Mouse (Mus musculus) common myeloid progenitor, adult 5-6 weeks (primary cell): ENCODE measurements around the gene Psma1. TPM values are rescaled to one million over a fixed set of nuclear protein-coding genes. Genes with fewer than 3 reads are reported as not detected.

Experiments
- ATAC-seq: replicated peaks from 2 replicates; pipeline ENCODE4 v1.8.0; 2016; ENCODE audit warnings: low read depth, mild to moderate bottlenecking, moderate TSS enrichment, inconsistent platforms; ENCODE audit not compliant: poor library complexity, severe bottlenecking
- total RNA-seq: library from RNA; stranded (forward); fragments of 200-1000, 187-1606 nt; gene quantifications from 2 replicates; pipeline ENCODE4 v1.2.3, GENCODE M21; 2017

The Psma1 gene
- total RNA-seq, 1 experiment from 2014 or later = 295 TPM

- ATAC-seq = peak; percentile 97
Measured at GRCm38 (mm10) chr7:114281671-114282070, 5.8 kb upstream of the Psma1 start.

- ATAC-seq = peak; percentile 62
Measured at GRCm38 (mm10) chr7:114275372-114276004, 430 bp downstream of the Psma1 start.

- ATAC-seq = no peak
Measured at GRCm38 (mm10) chr7:114268446-114268845, 7.5 kb downstream of the Psma1 start.

- ATAC-seq = peak; percentile 99
Measured at GRCm38 (mm10) chr7:114253885-114254833, 21.8 kb downstream of the Psma1 start, which contains the start of gene Copb1. Gene Copb1, minus strand, starts transcription at chr7:114254711.

GRCm38 (mm10) chr7:114251684-114252083 lies 24.2 kb downstream of the Psma1 start:
- ATAC-seq = no peak

GRCm38 (mm10) chr7:114233980-114234379 lies 41.9 kb downstream of the Psma1 start:
- no peak for ATAC-seq

- ATAC-seq = no peak
Measured at GRCm38 (mm10) chr7:114232982-114233381, 42.9 kb downstream of the Psma1 start.

- no peak for ATAC-seq
Measured at GRCm38 (mm10) chr7:114231857-114232256, 44.1 kb downstream of the Psma1 start.

- no peak for ATAC-seq
Measured at GRCm38 (mm10) chr7:114226521-114226920, 49.4 kb downstream of the Psma1 start.

- no peak for ATAC-seq
Measured at GRCm38 (mm10) chr7:114220433-114220832, 55.5 kb downstream of the Psma1 start.

- no peak for ATAC-seq
Measured at GRCm38 (mm10) chr7:114216908-114217307, 59.0 kb downstream of the Psma1 start.

Other genes starting within 250 kb of the Psma1 start
- gene Rras2, start 158.3 kb downstream of the Psma1 start, total RNA-seq = 5.4 and 7.4 TPM in 2 replicates
- gene Copb1, start 21.4 kb downstream of the Psma1 start, total RNA-seq = 93.3 and 101 TPM in 2 replicates
- gene Pde3b, start 139.2 kb upstream of the Psma1 start, total RNA-seq = 19.7 and 24.1 TPM in 2 replicates